Mouse (Mus musculus): Measurements from ENCODE around the gene D430019H16Rik. TPM values are rescaled to one million over a fixed set of nuclear protein-coding genes. Genes with fewer than 3 reads are reported as not detected.

Gene D430019H16Rik
- 0.83 TPM for polyA plus RNA-seq (2017; shearing (Covaris generic))

DNA sequence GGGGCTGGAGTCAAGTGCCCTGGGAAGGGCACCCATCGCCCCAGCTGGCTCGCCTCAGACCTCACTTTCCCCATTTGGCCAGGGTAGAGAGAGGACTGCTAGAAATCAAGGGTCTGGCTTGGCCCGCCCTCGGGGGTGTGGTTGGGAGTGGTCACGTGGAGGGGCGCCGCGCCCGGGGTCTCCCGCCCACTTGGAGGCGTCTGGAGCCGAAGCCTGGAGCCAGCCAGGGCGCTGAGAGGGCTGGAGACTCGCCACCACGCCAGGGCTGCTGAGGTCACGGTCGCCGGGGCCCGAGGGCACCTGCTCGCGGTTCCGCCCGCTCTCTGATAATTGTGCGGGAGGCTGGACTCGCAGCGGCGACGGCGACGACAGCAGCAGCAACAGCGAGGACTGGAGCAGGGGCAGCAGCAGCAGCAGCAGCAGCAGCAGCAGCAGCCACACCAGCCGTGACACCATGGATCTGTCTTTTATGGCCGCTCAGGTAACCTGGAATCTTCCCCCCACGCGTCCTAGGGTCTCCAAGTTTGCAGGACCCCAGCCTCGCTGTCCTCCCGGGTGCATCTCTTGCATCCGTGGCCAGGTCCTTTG, at the start of gene D430019H16Rik:
Gene D430019H16Rik (plus strand): TSS at position 187 of the 588 bp plus-strand sequence.

Other genes with a start within 250 kb of the D430019H16Rik start
- not detected for gene Tcl1, start 231.1 kb upstream of the D430019H16Rik start, polyA plus RNA-seq (2017; shearing (Covaris generic))
- gene Tunar, start 120.0 kb upstream of the D430019H16Rik start, polyA plus RNA-seq (2017; shearing (Covaris generic)): not detected
- gene Bdkrb2, start 109.4 kb downstream of the D430019H16Rik start, polyA plus RNA-seq (2017; shearing (Covaris generic)): not detected
- 0.59 TPM for gene Bdkrb1, start 149.2 kb downstream of the D430019H16Rik start, polyA plus RNA-seq (2017; shearing (Covaris generic))
- 47.4 TPM for gene Gskip, start 231.0 kb downstream of the D430019H16Rik start, polyA plus RNA-seq (2017; shearing (Covaris generic))
- 9.3 TPM for gene Atg2b, start 231.4 kb downstream of the D430019H16Rik start, polyA plus RNA-seq (2017; shearing (Covaris generic))